Mouse (Mus musculus) lung, adult 2 months (tissue): Measurements from ENCODE around the gene Mpv17l. TPM values are rescaled to one million over a fixed set of nuclear protein-coding genes. Genes with fewer than 3 reads are reported as not detected.

Source experiments
- DNase-seq: peaks from one replicate; pipeline ENCODE4 v3.0.0; 2022
- H3K4me1 ChIP-seq: fragments of 200-500 bp; 2 replicates; pipeline ENCODE4 v1.6.1; 2011; ENCODE audit warnings: low read length; ENCODE audit not compliant: control insufficient read depth, insufficient read depth
- H3K4me3 ChIP-seq: fragments of 200-500 bp; replicated peaks from 2 replicates; pipeline ENCODE3; 2011; ENCODE audit warnings: low read depth, mild to moderate bottlenecking, control low read depth, low read length; ENCODE audit errors: extremely low read depth
- CTCF ChIP-seq: fragments of 200-500 bp; IDR thresholded peaks from 2 replicates; pipeline ENCODE4 v1.5.1; 2011; ENCODE audit warnings: mild to moderate bottlenecking, low read length, control low read depth; ENCODE audit not compliant: insufficient read depth
- POLR2A ChIP-seq: fragments of 200-500 bp; IDR thresholded peaks from 2 replicates; pipeline ENCODE4 v1.6.1; 2011; ENCODE audit warnings: low read depth, mild to moderate bottlenecking, control low read depth, low read length, borderline replicate concordance; ENCODE audit errors: extremely low read depth
- WGBS: fragments of 180-500 bp; shearing (Covaris S2); methylation state at CpG from one replicate; pipeline ENCODE4 v1.1.7; 2018; 5-methylcytosine and 5-hydroxymethylcytosine counted together
- polyA plus RNA-seq: library from polyadenylated mRNA; depleted of rRNA; stranded (reverse); fragments of >200 nt; gene quantifications from 2 replicates; pipeline ENCODE4 v1.2.3, GENCODE M21; 2012

Gene Mpv17l
- polyA plus RNA-seq, 1 experiment = 11.5 TPM

- WGBS = 88% methylated on average over 4 of the region's 4 CpGs
- no peak for DNase-seq
These were observed 24.6 kb downstream of the Mpv17l start for GRCm38 (mm10) chr16:13927456-13928075.

GRCm38 (mm10) chr16:13940139-13940846 lies 37.3 kb downstream of the Mpv17l start:
- peak; percentile 53; the same call in 1 of the 2 replicates for TF ChIP-seq POLR2A
- no peak for TF ChIP-seq CTCF
- Histone ChIP-seq H3K4me3 (peak overlapping the region; percentile 55), H3K4me1 (no peaks in the 10 kb centered on the region; the same call in none of the 2 replicates)
- peak; percentile 76 for DNase-seq
- WGBS = 7% methylated on average over 28 of the region's 28 CpGs

More at GRCm38 (mm10) chr16:13927456-13928075, 24.6 kb downstream of the Mpv17l start:
- H3K4me1 ChIP-seq = no peaks in the 10 kb centered on the region
- no peak overlapping the region for H3K4me3 ChIP-seq
- TF ChIP-seq CTCF (no peak), POLR2A (no peak)

GRCm38 (mm10) chr16:13940847-13941395 lies 38.0 kb downstream of the Mpv17l start:
- no peak for DNase-seq
- 3% methylated on average over 34 of the region's 34 CpGs for WGBS
- no peak for TF ChIP-seq CTCF
- no peak for TF ChIP-seq POLR2A
- Histone ChIP-seq H3K4me1 (no peaks in the 10 kb centered on the region; the same call in none of the 2 replicates), H3K4me3 (peak overlapping the region; percentile 55)

GRCm38 (mm10) chr16:13944178-13944577 lies 41.2 kb downstream of the Mpv17l start:
- Histone ChIP-seq H3K4me3 (no peak overlapping the region), H3K4me1 (no peaks in the 10 kb centered on the region; the same call in none of the 2 replicates)
- 19% methylated on average over 4 of the region's 4 CpGs for WGBS
- TF ChIP-seq POLR2A = no peak
- TF ChIP-seq CTCF = no peak
- no peak for DNase-seq

GRCm38 (mm10) chr16:13944752-13945151 lies 41.8 kb downstream of the Mpv17l start:
- WGBS = 59% methylated on average over 5 of the region's 5 CpGs
- no peaks in the 10 kb centered on the region; the same call in none of the 2 replicates for H3K4me1 ChIP-seq
- no peak for TF ChIP-seq POLR2A
- DNase-seq = no peak
- no peak overlapping the region for H3K4me3 ChIP-seq

GRCm38 (mm10) chr16:13945153-13945552 lies 42.2 kb downstream of the Mpv17l start:
- no peaks in the 10 kb centered on the region; the same call in none of the 2 replicates for H3K4me1 ChIP-seq
- H3K4me3 ChIP-seq = no peak overlapping the region
- 56% methylated on average over 4 of the region's 4 CpGs for WGBS
- no peak for DNase-seq
- TF ChIP-seq POLR2A (no peak), CTCF (no peak)

- DNase-seq = peak; percentile 54
- H3K4me1 ChIP-seq = no peaks in the 10 kb centered on the region; the same call in none of the 2 replicates
- TF ChIP-seq POLR2A (no peak), CTCF (no peak)
- no peak overlapping the region for H3K4me3 ChIP-seq
- 75% methylated on average over 1 of the region's 1 CpGs for WGBS
These were observed 43.3 kb downstream of the Mpv17l start for GRCm38 (mm10) chr16:13946306-13946705.

GRCm38 (mm10) chr16:13951245-13951644 lies 48.3 kb downstream of the Mpv17l start:
- WGBS = 70% methylated on average over 3 of the region's 3 CpGs
- TF ChIP-seq POLR2A = no peak
- TF ChIP-seq CTCF = no peak
- no peak for DNase-seq
- Histone ChIP-seq H3K4me3 (no peak overlapping the region), H3K4me1 (no peaks in the 10 kb centered on the region)

- TF ChIP-seq POLR2A (no peak), CTCF (no peak)
- no peaks in the 10 kb centered on the region for H3K4me1 ChIP-seq
- WGBS = 12% methylated on average over 1 of the region's 1 CpGs
- H3K4me3 ChIP-seq = no peak overlapping the region
- DNase-seq = no peak
These were observed 59.1 kb downstream of the Mpv17l start for GRCm38 (mm10) chr16:13962053-13962452.

GRCm38 (mm10) chr16:13969096-13969495 lies 66.1 kb downstream of the Mpv17l start:
- TF ChIP-seq POLR2A (no peak), CTCF (no peak)
- no peak for DNase-seq
- 70% methylated on average over 1 of the region's 1 CpGs for WGBS

More at GRCm38 (mm10) chr16:13969096-13969495, 66.1 kb downstream of the Mpv17l start:
- no peak overlapping the region for H3K4me3 ChIP-seq
- no peaks in the 10 kb centered on the region for H3K4me1 ChIP-seq
